Mouse (Mus musculus) heart, embryonic 14.5 days (tissue): ENCODE measurements at regions not wholly inside any gene's neighbourhood (a gene's known extent, or its start where the extent isn't known, plus 50 kb on each side); places are given as distances from the start of the nearest gene placed in this dataset.

ENCODE experiments used
- ATAC-seq: fragments of 200-750 bp; cut with Nextera tagmentation; 2 replicates; pipeline ENCODE4 v1.8.0; 2017; ENCODE audit warnings: low read depth, moderate TSS enrichment; ENCODE audit not compliant: insufficient number of reproducible peaks, insufficient read depth, low FRiP score
- H3K27ac ChIP-seq, 2 experiments: fragments of 200-500 bp in 1 of 2; fragments of 300-500 bp in 1 of 2; sonication (generic) in 1 of 2; replicated peaks in 1 of 2; 2 replicates each; pipeline ENCODE4 v1.5.1; 2012 to 2014; ENCODE audit warnings: low read depth in 2 of 2, low read length in 2 of 2, control low read depth in 1 of 2, mild to moderate bottlenecking in 1 of 2, mixed read lengths in 1 of 2; ENCODE audit not compliant: control insufficient read depth in 1 of 2, insufficient read depth in 1 of 2
- H3K27me3 ChIP-seq: fragments of 300-500 bp; sonication (generic); 2 replicates; pipeline ENCODE4 v1.6.1; 2014; ENCODE audit warnings: mild to moderate bottlenecking, low read length, control low read depth; ENCODE audit not compliant: control insufficient read depth, insufficient read depth
- H3K36me3 ChIP-seq: fragments of 300-500 bp; sonication (generic); 2 replicates; pipeline ENCODE4 v1.6.1; 2014; ENCODE audit warnings: mild to moderate bottlenecking, control low read depth, low read length, mixed read lengths; ENCODE audit not compliant: control insufficient read depth, insufficient read depth
- H3K4me1 ChIP-seq, 2 experiments: fragments of 200-500 bp in 1 of 2; fragments of 300-500 bp in 1 of 2; sonication (generic) in 1 of 2; 2 replicates each; pipeline ENCODE4 v1.6.1; 2012 to 2014; ENCODE audit warnings: low read length in 2 of 2, control low read depth in 1 of 2, mixed read lengths in 1 of 2; ENCODE audit not compliant: control insufficient read depth in 2 of 2, insufficient read depth in 2 of 2
- H3K4me2 ChIP-seq: fragments of 300-500 bp; sonication (generic); 2 replicates; pipeline ENCODE4 v1.6.1; 2014; ENCODE audit warnings: mild to moderate bottlenecking, low read length
- H3K4me3 ChIP-seq, 2 experiments: fragments of 200-500 bp in 1 of 2; fragments of 300-500 bp in 1 of 2; sonication (generic) in 1 of 2; 2 replicates each; pipeline ENCODE4 v1.5.1; 2012 to 2014; ENCODE audit warnings: low read length in 2 of 2, mild to moderate bottlenecking in 2 of 2, control low read depth in 1 of 2, low read depth in 1 of 2, moderate library complexity in 1 of 2; ENCODE audit not compliant: control insufficient read depth in 1 of 2, insufficient read depth in 1 of 2
- H3K9ac ChIP-seq: fragments of 300-500 bp; sonication (generic); 2 replicates; pipeline ENCODE4 v1.6.1; 2014; ENCODE audit warnings: mild to moderate bottlenecking, low read length
- H3K9me3 ChIP-seq: fragments of 300-500 bp; sonication (generic); 2 replicates; pipeline ENCODE4 v1.6.1; 2016; ENCODE audit warnings: low read length, control low read depth; ENCODE audit not compliant: control insufficient read depth
- WGBS: fragments of 180-500 bp; shearing (Covaris S2); extraction: QIAGEN DNeasy Blood & Tissue Kit; methylation state at CpG from one replicate; pipeline ENCODE4 v1.1.7; 2014; 5-methylcytosine and 5-hydroxymethylcytosine counted together

DNA sequence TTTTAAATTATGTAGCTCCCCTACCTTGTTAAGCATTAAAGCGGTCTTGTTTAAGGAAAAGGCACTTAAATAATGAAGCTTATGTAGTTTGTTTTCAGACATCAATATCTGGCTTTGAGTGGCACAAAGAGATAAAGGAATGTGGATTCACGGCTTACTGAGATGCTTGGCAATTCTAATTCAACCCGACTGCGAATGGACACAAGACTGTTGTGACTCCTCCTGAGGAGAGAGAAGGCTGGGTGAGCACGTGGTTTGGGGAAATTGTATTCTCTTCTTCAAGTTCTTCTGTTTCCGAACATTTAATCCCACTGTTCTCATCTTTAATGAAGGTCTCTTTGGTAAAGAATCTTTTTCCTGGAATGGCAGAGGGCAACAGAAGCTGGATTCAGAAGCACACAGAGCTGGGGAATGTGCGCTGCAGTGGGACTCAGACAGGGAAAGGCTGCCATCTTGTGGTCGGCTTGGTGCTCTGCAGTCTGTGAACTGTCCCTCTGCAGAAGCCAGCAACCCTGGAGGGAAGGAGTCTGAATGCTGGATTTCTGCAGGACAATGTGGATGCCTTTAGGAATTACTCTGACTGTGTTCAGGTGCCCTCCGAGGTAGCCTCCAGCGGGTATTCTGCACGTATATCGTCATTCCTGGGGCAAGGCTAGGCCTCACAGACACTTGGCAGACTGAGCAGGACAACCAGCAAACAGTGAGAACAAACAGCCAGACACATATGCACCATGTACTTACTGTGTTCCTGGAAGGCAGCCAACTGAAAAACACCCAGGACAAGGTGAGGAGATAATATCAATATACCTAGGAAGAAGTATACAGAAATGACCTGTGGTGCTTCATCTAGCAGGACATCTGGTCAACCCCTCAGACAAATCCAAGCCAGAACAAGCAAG is 54.0 kb upstream of the Pax1 start:
- Histone ChIP-seq H3K27me3 (peaks cover 11% of the 10 kb centered on the region; the same call in 1 of the 2 replicates), H3K27ac (no peak overlapping the region), H3K4me3 (no peak overlapping the region), H3K9ac (no peak overlapping the region), H3K4me1 (no peaks in the 10 kb centered on the region), H3K9me3 (no peaks in the 10 kb centered on the region), H3K4me2 (no peak overlapping the region), H3K36me3 (no peaks in the 10 kb centered on the region)
- no peak for ATAC-seq
- 14% methylated on average over 12 of the region's 12 CpGs for WGBS

DNA sequence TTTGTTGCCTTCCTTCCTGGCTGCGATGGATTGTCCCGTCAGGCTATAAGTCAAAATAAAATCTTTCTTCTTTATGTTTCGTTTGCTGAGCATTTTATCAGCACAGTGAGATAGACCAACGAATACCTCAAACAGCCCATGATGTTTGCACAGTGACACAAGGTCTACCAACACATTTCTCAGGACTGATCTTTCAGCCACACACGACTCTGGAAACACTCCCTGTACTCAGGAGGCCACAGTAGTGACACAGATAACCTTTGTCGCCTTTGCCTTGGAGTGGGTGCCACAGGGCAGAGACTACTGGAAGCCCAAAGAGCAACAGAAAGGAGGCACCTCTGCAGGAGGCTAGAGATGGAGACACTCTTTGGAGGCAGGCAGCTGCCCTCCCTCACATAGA is 55.0 kb upstream of the Pax1 start:
- peaks cover 11% of the 10 kb centered on the region; the same call in 1 of the 2 replicates for H3K27me3 ChIP-seq
- no peaks in the 10 kb centered on the region for H3K4me1 ChIP-seq
- no peak overlapping the region for H3K4me3 ChIP-seq

DNA sequence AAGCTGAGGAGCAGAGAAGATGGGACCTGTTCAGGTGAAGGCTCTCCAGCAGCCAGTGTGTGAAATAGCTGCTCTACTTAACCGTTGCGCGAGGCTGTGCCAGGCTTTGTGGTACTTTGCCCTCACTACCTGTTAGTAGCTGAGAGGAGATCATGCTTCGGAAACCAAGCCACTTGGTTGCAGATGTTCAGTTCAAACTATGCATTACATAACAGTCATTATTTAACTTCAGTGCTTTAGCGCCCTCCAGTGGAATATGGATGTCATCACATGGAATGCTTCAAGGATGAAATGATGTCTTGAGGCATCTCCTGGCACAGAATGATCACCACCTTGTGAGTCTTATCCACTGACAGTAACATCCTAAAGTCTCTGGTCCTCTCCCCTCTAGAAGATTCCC is 56.5 kb upstream of the Pax1 start:
- Histone ChIP-seq H3K4me2 (no peak overlapping the region), H3K27ac (no peak overlapping the region), H3K4me3 (no peak overlapping the region), H3K9me3 (no peaks in the 10 kb centered on the region), H3K9ac (no peak overlapping the region), H3K36me3 (no peaks in the 10 kb centered on the region), H3K4me1 (no peaks in the 10 kb centered on the region), H3K27me3 (peaks cover 11% of the 10 kb centered on the region; the same call in 1 of the 2 replicates)
- ATAC-seq: no peak
- 33% methylated on average over 5 of the region's 5 CpGs for WGBS

More for the DNA sequence above, 55.0 kb upstream of the Pax1 start:
- no peak overlapping the region for H3K9ac ChIP-seq
- H3K27ac ChIP-seq: no peak overlapping the region
- H3K36me3 ChIP-seq: no peaks in the 10 kb centered on the region
- no peak overlapping the region for H3K4me2 ChIP-seq
- ATAC-seq: no peak
- 53% methylated on average over 6 of the region's 6 CpGs for WGBS
- H3K9me3 ChIP-seq: no peaks in the 10 kb centered on the region

- Histone ChIP-seq H3K9ac (no peak overlapping the region), H3K4me3 (no peak overlapping the region), H3K4me2 (no peak overlapping the region), H3K27me3 (no peaks in the 10 kb centered on the region), H3K27ac (no peak overlapping the region), H3K4me1 (peaks cover 10 to 16% of the 10 kb centered on the region in 2 experiments), H3K9me3 (no peaks in the 10 kb centered on the region), H3K36me3 (no peaks in the 10 kb centered on the region)
- ATAC-seq: no peak
- WGBS: 83% methylated on average over 1 of the region's 1 CpGs
These were observed 61.2 kb upstream of the Pax1 start for GRCm38 (mm10) chr2:147300503-147300902.

GRCm38 (mm10) chr2:147299359-147299758 is 62.4 kb upstream of the Pax1 start:
- 54% methylated on average over 3 of the region's 3 CpGs for WGBS
- ATAC-seq: no peak
- Histone ChIP-seq H3K36me3 (no peaks in the 10 kb centered on the region), H3K9me3 (no peaks in the 10 kb centered on the region), H3K4me1 (peaks cover 10 to 16% of the 10 kb centered on the region in 2 experiments), H3K9ac (no peak overlapping the region), H3K27ac (no peak overlapping the region), H3K4me2 (no peak overlapping the region), H3K4me3 (no peak overlapping the region), H3K27me3 (no peaks in the 10 kb centered on the region)

GRCm38 (mm10) chr2:147298499-147298896 is 63.2 kb upstream of the Pax1 start:
- no peak overlapping the region for H3K4me3 ChIP-seq
- H3K27ac ChIP-seq: 0 out of 4 replicates have a peak overlapping the region, but pooled peaks of 1 of the 2 experiments have one; percentile 10
- H3K4me1 ChIP-seq: peaks cover 10 to 16% of the 10 kb centered on the region in 2 experiments
- peak; percentile 86 for ATAC-seq
- H3K27me3 ChIP-seq: no peaks in the 10 kb centered on the region
- 14% methylated on average over 7 of the region's 7 CpGs for WGBS
- H3K9ac ChIP-seq: no peak overlapping the region
- no peak overlapping the region for H3K4me2 ChIP-seq
- no peaks in the 10 kb centered on the region for H3K36me3 ChIP-seq
- no peaks in the 10 kb centered on the region for H3K9me3 ChIP-seq

- no peak overlapping the region for H3K9ac ChIP-seq
- no peak overlapping the region for H3K4me3 ChIP-seq
- H3K27ac ChIP-seq: no peak overlapping the region
These were observed 63.7 kb upstream of the Pax1 start for GRCm38 (mm10) chr2:147297876-147298498.

More at GRCm38 (mm10) chr2:147297876-147298498, 63.7 kb upstream of the Pax1 start:
- Histone ChIP-seq H3K27me3 (no peaks in the 10 kb centered on the region), H3K36me3 (no peaks in the 10 kb centered on the region), H3K9me3 (no peaks in the 10 kb centered on the region), H3K4me1 (peaks cover 10 to 16% of the 10 kb centered on the region in 2 experiments), H3K4me2 (no peak overlapping the region)
- WGBS: 75% methylated on average over 11 of the region's 11 CpGs
- 0 out of 2 replicates have a peak, but pooled peaks have one; percentile 8 for ATAC-seq
